Mouse (Mus musculus) myocyte (in vitro differentiated cells): ENCODE measurements around the gene Kmt2c.

Experiments
- CEBPB ChIP-seq: IDR thresholded peaks from 2 replicates; pipeline ENCODE4 v1.6.1; 2011; ENCODE audit warnings: mild to moderate bottlenecking, moderate library complexity; ENCODE audit not compliant: poor library complexity, insufficient read depth, severe bottlenecking
- MAX ChIP-seq: IDR thresholded peaks from one replicate; pipeline ENCODE4 v1.6.1; 2011; ENCODE audit warnings: low read depth, mild to moderate bottlenecking, control low read depth
- MYOD1 ChIP-seq, 3 experiments: IDR thresholded peaks; one replicate each; pipeline ENCODE4 v1.6.1; 2011; ENCODE audit warnings: control low read depth in 2 of 3, low read depth in 2 of 3, mild to moderate bottlenecking in 2 of 3, moderate library complexity in 1 of 3; ENCODE audit not compliant: insufficient read length in 2 of 3, control insufficient read depth in 1 of 3
- POLR2A ChIP-seq: IDR thresholded peaks from one replicate; pipeline ENCODE4 v1.6.1; 2011; ENCODE audit warnings: low read depth, mild to moderate bottlenecking, control low read depth, moderate library complexity; ENCODE audit not compliant: insufficient read length
- POLR2AphosphoS2 ChIP-seq: IDR thresholded peaks from one replicate; pipeline ENCODE4 v1.6.1; 2011; ENCODE audit warnings: low read depth, control low read depth; ENCODE audit not compliant: insufficient read length
- SRF ChIP-seq: IDR thresholded peaks from one replicate; pipeline ENCODE4 v1.6.1; 2011; ENCODE audit warnings: low read depth; ENCODE audit not compliant: control insufficient read depth, insufficient read length
- USF1 ChIP-seq: IDR thresholded peaks from one replicate; pipeline ENCODE4 v1.6.1; 2011; ENCODE audit warnings: low read depth, mild to moderate bottlenecking, control low read depth, moderate library complexity

GRCm38 (mm10) chr5:25535566-25535965 lies 37.0 kb upstream of the Kmt2c start:
- TF ChIP-seq POLR2A (no peak), POLR2AphosphoS2 (no peak), CEBPB (no peak), MAX (no peak), MYOD1 (IDR thresholded peaks at IDR 0.05; ENCODE audit: control insufficient read depth in 1 of 3, insufficient read length in 2 of 3, low read depth in 2 of 3) (no peak), USF1 (no peak), SRF (no peak)
